Mouse (Mus musculus): ENCODE measurements around the gene 5330417C22Rik. TPM values are rescaled to one million over a fixed set of nuclear protein-coding genes. Genes with fewer than 3 reads are reported as not detected.
A peak's percentile ranks its signal among the peaks of the same experiment; 100 is the strongest.
"Not testable (repeated sequence)": the region's sequence is repeated elsewhere in the genome, so short reads cannot be mapped to it uniquely, and the experiment has no call there.

5330417C22Rik gene
- polyA plus RNA-seq, 1 experiment from 2014 or later, result 1.2 TPM

GRCm38 (mm10) chr3:108533114-108533885, 3.0 kb downstream of the 5330417C22Rik start:
- DNase-seq (ENCODE audit: low spot score), result no peak

GRCm38 (mm10) chr3:108528489-108528888, 7.8 kb downstream of the 5330417C22Rik start:
- DNase-seq (ENCODE audit: low spot score), result no peak

DNA sequence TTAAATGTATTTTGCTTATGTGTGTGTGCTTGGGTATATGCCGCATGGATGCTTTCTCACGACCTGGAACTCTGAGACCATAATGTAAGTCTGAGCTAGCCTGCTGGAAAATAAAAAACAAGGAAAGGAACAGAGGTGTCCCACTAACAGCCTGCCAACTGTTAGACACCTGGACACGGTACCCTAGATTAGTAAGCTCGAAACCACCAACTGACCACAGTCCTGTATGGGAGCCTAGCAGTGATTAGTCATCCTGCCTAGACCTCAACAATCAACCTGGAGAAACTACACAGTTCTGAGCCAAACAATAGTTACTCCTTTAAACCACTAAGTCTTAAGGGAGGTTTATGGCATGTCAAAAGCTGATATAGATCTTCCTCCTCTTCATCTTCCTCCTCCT, 12.9 kb downstream of the 5330417C22Rik start:
- DNase-seq (ENCODE audit: low spot score), result no peak

GRCm38 (mm10) chr3:108518276-108518675, 18.1 kb downstream of the 5330417C22Rik start:
- DNase-seq (ENCODE audit: low spot score), result no peak

DNA sequence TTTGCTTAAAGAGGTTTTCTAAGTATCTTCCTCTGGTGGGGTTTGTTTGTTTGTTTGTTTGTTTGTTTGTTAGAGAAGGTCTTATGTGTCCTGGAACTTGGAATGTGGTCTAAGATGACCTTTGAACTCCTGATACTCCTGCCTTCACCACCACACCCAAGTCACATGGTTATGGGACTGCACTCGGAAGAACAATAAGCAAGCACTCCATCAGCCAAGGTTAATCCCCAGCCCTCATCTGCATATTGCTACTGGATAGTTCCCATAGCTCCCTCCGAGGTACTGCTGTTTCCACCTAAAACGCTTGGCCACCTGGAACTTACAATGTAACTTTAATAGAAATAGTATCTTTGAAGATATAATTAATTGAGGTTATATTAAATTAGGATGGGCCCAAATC, 22.9 kb downstream of the 5330417C22Rik start:
- no peak for DNase-seq (ENCODE audit: low spot score)

- DNase-seq (ENCODE audit: low spot score), result no peak
Measured at GRCm38 (mm10) chr3:108510716-108511483, 25.4 kb downstream of the 5330417C22Rik start.

DNA sequence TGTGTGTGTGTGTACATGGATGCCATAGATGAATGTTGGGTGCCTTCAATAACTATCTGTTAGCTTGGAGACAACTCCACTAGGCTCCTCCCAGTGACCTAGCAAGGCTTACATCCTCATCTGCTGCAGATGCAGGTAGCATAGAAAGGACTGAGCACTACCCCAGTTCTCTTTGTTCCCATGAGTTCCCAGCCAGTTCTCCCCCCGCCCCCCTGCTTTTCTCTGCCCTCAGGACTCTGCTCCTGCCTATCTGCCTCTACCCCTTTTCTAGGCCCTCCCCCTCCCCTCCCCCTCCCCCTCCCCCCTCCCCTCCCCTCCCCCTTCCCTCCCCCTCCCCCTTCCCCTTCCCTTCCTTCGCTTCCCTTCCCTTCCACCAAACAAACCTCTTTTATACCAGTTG, 26.2 kb downstream of the 5330417C22Rik start:
- no peak for DNase-seq (ENCODE audit: low spot score)

DNA sequence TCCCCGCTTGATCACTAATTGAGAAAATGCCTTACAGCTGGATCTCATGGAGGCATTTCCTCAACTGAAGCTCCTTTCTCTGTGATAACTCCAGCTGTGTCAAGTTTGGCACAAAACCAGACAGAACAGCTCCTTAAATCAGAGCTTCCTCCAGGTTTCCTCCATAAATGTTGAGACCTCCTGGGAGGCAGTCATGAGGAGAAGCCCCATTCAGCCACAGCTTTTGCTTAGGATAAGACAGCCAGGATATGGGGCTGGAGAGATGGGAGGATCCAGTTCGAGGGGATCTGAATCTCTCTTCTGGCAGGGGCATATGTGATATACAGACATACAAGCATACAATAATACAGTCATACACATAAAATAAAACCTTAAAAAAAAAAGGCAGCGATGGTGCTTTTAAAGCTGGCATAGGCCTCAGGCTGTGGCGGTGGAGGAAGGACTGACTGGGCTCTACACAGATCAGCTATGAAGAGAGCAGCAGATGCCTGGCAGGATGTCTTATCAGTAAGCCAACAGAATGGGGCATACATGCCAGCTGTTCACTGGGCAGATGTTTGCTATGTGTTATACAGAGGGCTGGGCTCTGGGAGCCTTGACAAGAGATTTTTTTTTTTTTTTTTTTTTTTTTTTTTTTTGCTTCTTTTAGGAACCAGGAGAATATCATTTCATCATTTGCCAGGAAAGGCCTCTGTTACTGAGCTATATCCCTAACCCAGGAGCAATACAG, 27.4 kb downstream of the 5330417C22Rik start:
- no peak for DNase-seq (ENCODE audit: low spot score)

GRCm38 (mm10) chr3:108503908-108504307, 32.4 kb downstream of the 5330417C22Rik start:
- DNase-seq (ENCODE audit: low spot score), result no peak

DNA sequence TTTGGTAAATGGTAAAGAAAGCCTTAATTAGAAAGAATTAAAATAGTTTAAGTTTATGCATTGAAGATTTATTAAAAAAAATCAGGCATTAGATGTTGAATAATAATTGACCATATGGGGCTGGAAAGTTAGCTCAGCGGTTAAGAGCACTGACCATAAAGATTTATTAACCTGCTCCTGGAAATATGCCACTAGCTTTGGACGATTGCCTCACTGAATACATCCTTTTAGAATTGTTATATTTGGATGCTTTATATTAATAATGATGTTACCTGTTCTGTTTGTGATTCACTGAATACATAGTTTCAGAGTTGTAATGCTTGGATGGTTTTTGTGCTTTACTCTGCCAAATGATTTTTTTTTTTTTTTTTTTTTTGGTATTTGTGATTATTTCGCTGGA, 34.9 kb downstream of the 5330417C22Rik start:
- not testable (repeated sequence) for DNase-seq (ENCODE audit: low spot score)

DNA sequence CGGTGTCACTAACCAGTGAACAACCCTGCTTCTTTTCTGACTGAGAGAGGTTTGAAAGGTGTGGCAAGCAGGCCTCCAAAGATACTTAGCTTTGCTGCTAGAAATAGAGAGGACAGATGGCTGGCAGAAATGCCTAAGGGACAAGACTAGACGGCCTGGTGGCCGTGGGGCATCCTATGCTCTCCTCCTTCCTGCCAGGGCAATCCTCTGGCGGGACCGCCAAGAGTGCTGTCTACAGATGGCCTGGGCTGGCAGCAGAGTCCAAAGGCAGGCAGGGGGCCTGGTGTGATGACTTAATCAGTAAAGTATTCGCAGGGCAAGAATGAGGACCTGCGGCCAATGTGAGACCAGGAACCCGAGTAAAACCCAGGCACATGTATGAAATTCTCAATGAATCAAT, 36.5 kb downstream of the 5330417C22Rik start:
- no peak for DNase-seq (ENCODE audit: low spot score)

- no peak for DNase-seq (ENCODE audit: low spot score)
Measured at GRCm38 (mm10) chr3:108497602-108498001, 38.7 kb downstream of the 5330417C22Rik start.

GRCm38 (mm10) chr3:108495486-108495885, 40.9 kb downstream of the 5330417C22Rik start:
- DNase-seq (ENCODE audit: low spot score), result no peak

- no peak for DNase-seq (ENCODE audit: low spot score)
Measured at GRCm38 (mm10) chr3:108494861-108495474, 41.4 kb downstream of the 5330417C22Rik start.

GRCm38 (mm10) chr3:108489968-108490367, 46.4 kb downstream of the 5330417C22Rik start:
- DNase-seq (ENCODE audit: low spot score), result peak; percentile 30

DNA sequence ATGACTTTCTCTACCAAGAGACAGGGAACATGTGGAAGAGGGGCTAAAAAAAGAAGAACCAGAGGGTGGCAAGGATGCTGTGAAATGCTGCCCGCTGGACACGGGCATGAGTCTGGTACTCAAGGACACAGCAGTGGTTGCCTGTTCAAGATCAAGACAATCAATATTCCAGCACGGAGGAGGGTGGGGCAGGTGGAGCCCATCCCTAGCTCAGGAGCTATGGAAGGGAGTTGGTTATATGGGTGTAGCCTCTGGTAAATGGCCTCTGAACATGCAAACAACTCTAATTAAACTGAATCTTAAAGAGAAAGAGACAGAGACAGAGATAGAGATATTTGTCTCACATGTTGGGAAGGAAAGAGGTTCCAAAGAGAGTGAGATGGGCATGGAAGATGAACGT, 51.6 kb downstream of the 5330417C22Rik start:
- no peak for DNase-seq (ENCODE audit: low spot score)

GRCm38 (mm10) chr3:108478800-108479199, 57.5 kb downstream of the 5330417C22Rik start:
- DNase-seq (ENCODE audit: low spot score), result no peak

DNA sequence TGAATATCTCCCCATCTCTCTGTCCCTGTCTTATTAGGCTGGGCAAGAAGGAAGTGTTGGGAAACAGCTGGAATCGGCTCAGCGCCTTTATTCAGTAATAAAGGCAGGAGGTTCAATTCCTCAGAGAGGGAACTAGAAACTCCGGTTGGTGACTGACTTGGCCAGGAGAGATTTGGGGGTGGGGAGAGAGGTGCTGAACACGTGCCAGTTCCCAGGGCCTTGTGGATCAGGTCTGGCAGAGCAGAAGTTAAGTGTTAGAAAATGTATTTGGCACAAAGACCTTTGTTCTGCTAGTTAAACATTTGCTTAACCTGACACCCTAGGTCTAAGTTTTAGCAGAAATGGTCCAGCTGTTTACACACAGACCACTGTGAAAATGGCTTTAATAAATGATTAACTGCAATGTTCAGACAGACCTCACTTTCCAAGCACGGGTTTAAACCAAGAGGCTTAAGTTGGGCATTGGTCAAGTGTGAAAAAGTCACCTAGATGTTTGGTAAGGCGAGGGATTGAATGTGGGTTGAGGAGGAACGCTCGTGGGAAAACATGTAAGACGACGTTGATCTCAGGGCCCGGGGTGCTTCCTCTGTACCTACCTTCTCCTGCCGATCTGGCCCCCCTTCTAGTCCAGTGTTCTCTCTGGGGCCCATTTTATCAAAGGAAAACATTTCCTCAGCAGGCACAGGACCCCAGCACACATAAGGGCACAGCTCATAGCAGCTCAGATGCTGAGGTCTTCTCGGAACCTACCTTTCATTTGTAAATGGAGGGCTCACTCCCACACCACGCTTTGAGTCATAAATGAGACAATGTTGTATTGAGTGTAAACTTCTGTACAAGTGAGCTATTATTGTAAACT, 59.3 kb downstream of the 5330417C22Rik start:
- DNase-seq (ENCODE audit: low spot score), result no peak

- DNase-seq (ENCODE audit: low spot score), result no peak
Measured at GRCm38 (mm10) chr3:108475496-108475895, 60.8 kb downstream of the 5330417C22Rik start.

- no peak for DNase-seq (ENCODE audit: low spot score)
Measured at GRCm38 (mm10) chr3:108474969-108475368, 61.4 kb downstream of the 5330417C22Rik start.

All from thymus, postnatal 0 days (tissue).